Mouse (Mus musculus) neutrophil, adult 65 days (primary cell): ENCODE results near the gene Gm20852. TPM values are rescaled to one million over a fixed set of nuclear protein-coding genes. Genes with fewer than 3 reads are reported as not detected.

Source experiments
- total RNA-seq: library from RNA; stranded (reverse); gene quantifications from 2 replicates; pipeline ENCODE4 v1.2.4, GENCODE M21; 2023

Gene Gm20852
- total RNA-seq: not detected in 2 replicates

GRCm38 (mm10) chrY:66742023-66742422 is at the start of gene Gm20852:
Gene Gm20852 (minus strand): TSS chrY:66742123.

